Mouse (Mus musculus): ENCODE results near the gene Hnf4a. TPM values are rescaled to one million over a fixed set of nuclear protein-coding genes. Genes with fewer than 3 reads are reported as not detected.

The Hnf4a gene
- polyA plus RNA-seq, 1 experiment = 354 TPM

- H3K27me3 ChIP-seq (replicated peaks; ENCODE audit: control insufficient read depth, insufficient read depth, low read length) = no peaks in the 10 kb centered on the region
- WGBS = 67% methylated on average over 10 of the region's 10 CpGs
- DNase-seq = no peak
- H3K36me3 ChIP-seq (ENCODE audit: control insufficient read depth, insufficient read depth, low read length) = no peaks in the 10 kb centered on the region
- H3K4me1 ChIP-seq (ENCODE audit: control insufficient read depth, insufficient read depth, low read length) = 0 out of 2 replicates have a peak, but pooled peaks cover 2% of the 10 kb centered on the region
- H3K4me3 ChIP-seq (ENCODE audit: insufficient read depth, low read depth, low read length) = no peak overlapping the region
- TF ChIP-seq POLR2A (IDR thresholded peaks at IDR 0.05; ENCODE audit: low read depth, low read length) (no peak), CTCF (conservative IDR thresholded peaks at IDR 0.05; ENCODE audit: insufficient read depth, insufficient read length, low read depth, low read length) (no peak)
- H3K27ac ChIP-seq (ENCODE audit: insufficient read depth, low read depth, low read length) = no peak overlapping the region
These were observed 43.3 kb upstream of the Hnf4a start for GRCm38 (mm10) chr2:163463251-163463769.

GRCm38 (mm10) chr2:163463998-163464397, 42.6 kb upstream of the Hnf4a start:
- H3K27me3 ChIP-seq (replicated peaks; ENCODE audit: control insufficient read depth, insufficient read depth, low read length) = no peaks in the 10 kb centered on the region
- no peak overlapping the region for H3K27ac ChIP-seq (ENCODE audit: insufficient read depth, low read depth, low read length)
- no peaks in the 10 kb centered on the region for H3K36me3 ChIP-seq (ENCODE audit: control insufficient read depth, insufficient read depth, low read length)
- TF ChIP-seq CTCF (conservative IDR thresholded peaks at IDR 0.05; ENCODE audit: insufficient read depth, insufficient read length, low read depth, low read length) = no peak
- TF ChIP-seq POLR2A (IDR thresholded peaks at IDR 0.05; ENCODE audit: low read depth, low read length) = no peak
- 53% methylated on average over 4 of the region's 4 CpGs for WGBS
- DNase-seq = peak; percentile 14
- no peak overlapping the region for H3K4me3 ChIP-seq (ENCODE audit: insufficient read depth, low read depth, low read length)
- 0 out of 2 replicates have a peak, but pooled peaks cover 2% of the 10 kb centered on the region for H3K4me1 ChIP-seq (ENCODE audit: control insufficient read depth, insufficient read depth, low read length)

- TF ChIP-seq CTCF (conservative IDR thresholded peaks at IDR 0.05; ENCODE audit: insufficient read depth, insufficient read length, low read depth, low read length) = no peak
- no peak for TF ChIP-seq POLR2A (IDR thresholded peaks at IDR 0.05; ENCODE audit: low read depth, low read length)
- H3K27me3 ChIP-seq (replicated peaks; ENCODE audit: control insufficient read depth, insufficient read depth, low read length) = no peaks in the 10 kb centered on the region
- no peaks in the 10 kb centered on the region for H3K36me3 ChIP-seq (ENCODE audit: control insufficient read depth, insufficient read depth, low read length)
- no peak for DNase-seq
- H3K27ac ChIP-seq (ENCODE audit: insufficient read depth, low read depth, low read length) = no peak overlapping the region
- H3K4me1 ChIP-seq (ENCODE audit: control insufficient read depth, insufficient read depth, low read length) = 0 out of 2 replicates have a peak, but pooled peaks cover 2% of the 10 kb centered on the region
- 65% methylated on average over 6 of the region's 6 CpGs for WGBS
- no peak overlapping the region for H3K4me3 ChIP-seq (ENCODE audit: insufficient read depth, low read depth, low read length)
These were observed 42.0 kb upstream of the Hnf4a start for GRCm38 (mm10) chr2:163464562-163464961.

- peaks cover 8% of the 10 kb centered on the region; the same call in 1 of the 2 replicates for H3K4me1 ChIP-seq (ENCODE audit: control insufficient read depth, insufficient read depth, low read length)
- no peak overlapping the region for H3K4me3 ChIP-seq (ENCODE audit: insufficient read depth, low read depth, low read length)
- TF ChIP-seq CTCF (conservative IDR thresholded peaks at IDR 0.05; ENCODE audit: insufficient read depth, insufficient read length, low read depth, low read length) = no peak
- no peak for TF ChIP-seq POLR2A (IDR thresholded peaks at IDR 0.05; ENCODE audit: low read depth, low read length)
- WGBS = 70% methylated on average over 8 of the region's 8 CpGs
- DNase-seq = no peak
- H3K27me3 ChIP-seq (replicated peaks; ENCODE audit: control insufficient read depth, insufficient read depth, low read length) = no peaks in the 10 kb centered on the region
- no peak overlapping the region for H3K27ac ChIP-seq (ENCODE audit: insufficient read depth, low read depth, low read length)
- no peaks in the 10 kb centered on the region for H3K36me3 ChIP-seq (ENCODE audit: control insufficient read depth, insufficient read depth, low read length)
These were observed 39.8 kb upstream of the Hnf4a start for GRCm38 (mm10) chr2:163466771-163467170.

GRCm38 (mm10) chr2:163467585-163467984, 39.0 kb upstream of the Hnf4a start:
- Histone ChIP-seq H3K4me3 (ENCODE audit: insufficient read depth, low read depth, low read length) (no peak overlapping the region), H3K4me1 (ENCODE audit: control insufficient read depth, insufficient read depth, low read length) (peaks cover 9% of the 10 kb centered on the region; the same call in 1 of the 2 replicates), H3K27ac (ENCODE audit: insufficient read depth, low read depth, low read length) (no peak overlapping the region), H3K27me3 (replicated peaks; ENCODE audit: control insufficient read depth, insufficient read depth, low read length) (no peaks in the 10 kb centered on the region), H3K36me3 (ENCODE audit: control insufficient read depth, insufficient read depth, low read length) (no peaks in the 10 kb centered on the region)
- no peak for DNase-seq
- WGBS = 89% methylated on average over 6 of the region's 6 CpGs
- no peak for TF ChIP-seq CTCF (conservative IDR thresholded peaks at IDR 0.05; ENCODE audit: insufficient read depth, insufficient read length, low read depth, low read length)
- no peak for TF ChIP-seq POLR2A (IDR thresholded peaks at IDR 0.05; ENCODE audit: low read depth, low read length)

- 96% methylated on average over 6 of the region's 6 CpGs for WGBS
- TF ChIP-seq POLR2A (IDR thresholded peaks at IDR 0.05; ENCODE audit: low read depth, low read length) (no peak), CTCF (conservative IDR thresholded peaks at IDR 0.05; ENCODE audit: insufficient read depth, insufficient read length, low read depth, low read length) (no peak)
- no peak overlapping the region for H3K4me3 ChIP-seq (ENCODE audit: insufficient read depth, low read depth, low read length)
- H3K27me3 ChIP-seq (replicated peaks; ENCODE audit: control insufficient read depth, insufficient read depth, low read length) = no peaks in the 10 kb centered on the region
- H3K4me1 ChIP-seq (ENCODE audit: control insufficient read depth, insufficient read depth, low read length) = peaks cover 9% of the 10 kb centered on the region; the same call in 1 of the 2 replicates
- DNase-seq = no peak
- H3K27ac ChIP-seq (ENCODE audit: insufficient read depth, low read depth, low read length) = no peak overlapping the region
- H3K36me3 ChIP-seq (ENCODE audit: control insufficient read depth, insufficient read depth, low read length) = no peaks in the 10 kb centered on the region
These were observed 37.7 kb upstream of the Hnf4a start for GRCm38 (mm10) chr2:163468866-163469265.

- no peak for DNase-seq
- H3K4me3 ChIP-seq (ENCODE audit: insufficient read depth, low read depth, low read length) = no peak overlapping the region
- no peaks in the 10 kb centered on the region for H3K36me3 ChIP-seq (ENCODE audit: control insufficient read depth, insufficient read depth, low read length)
- 94% methylated on average over 15 of the region's 15 CpGs for WGBS
- TF ChIP-seq POLR2A (IDR thresholded peaks at IDR 0.05; ENCODE audit: low read depth, low read length) = no peak
- TF ChIP-seq CTCF (conservative IDR thresholded peaks at IDR 0.05; ENCODE audit: insufficient read depth, insufficient read length, low read depth, low read length) = no peak
- H3K27me3 ChIP-seq (replicated peaks; ENCODE audit: control insufficient read depth, insufficient read depth, low read length) = no peaks in the 10 kb centered on the region
- no peak overlapping the region for H3K27ac ChIP-seq (ENCODE audit: insufficient read depth, low read depth, low read length)
- H3K4me1 ChIP-seq (ENCODE audit: control insufficient read depth, insufficient read depth, low read length) = peaks cover 7% of the 10 kb centered on the region; the same call in 1 of the 2 replicates
These were observed 36.9 kb upstream of the Hnf4a start for GRCm38 (mm10) chr2:163469711-163470110.

Measured in kidney, adult 2 months (tissue).